Mouse (Mus musculus): ENCODE results near the gene Cc2d2a. TPM values are rescaled to one million over a fixed set of nuclear protein-coding genes. Genes with fewer than 3 reads are reported as not detected.

Gene Cc2d2a
- polyA plus RNA-seq, 2 experiments = 8.6 to 11.1 TPM

GRCm38 (mm10) chr5:43778583-43778982 lies 116.4 kb downstream of the Cc2d2a start:
- WGBS = 93% methylated on average over 3 of the region's 3 CpGs
- no peak overlapping the region for H3K9ac ChIP-seq (ENCODE audit: low read depth, low read length, severe bottlenecking)
- peaks cover 2% of the 10 kb centered on the region; the same call in 1 of the 2 replicates for H3K36me3 ChIP-seq (ENCODE audit: control insufficient read depth, insufficient read depth, low read length)
- no peak overlapping the region for H3K27ac ChIP-seq (replicated peaks; ENCODE audit: low read depth, low read length)
- no peak for TF ChIP-seq POLR2A (IDR thresholded peaks at IDR 0.05; ENCODE audit: borderline replicate concordance, extremely low read depth, insufficient read depth, insufficient read length)
- ATAC-seq (ENCODE audit: low FRiP score, low read depth) (no peak), DNase-seq (ENCODE audit: low spot score) (no peak)
- no peaks in the 10 kb centered on the region for H3K9me3 ChIP-seq (ENCODE audit: control insufficient read depth, low read length)
- H3K4me2 ChIP-seq (replicated peaks; ENCODE audit: low read depth, low read length, severe bottlenecking) = no peak overlapping the region
- no peak overlapping the region for H3K4me3 ChIP-seq (replicated peaks; ENCODE audit: low read length)
- peaks cover 8% of the 10 kb centered on the region for H3K4me1 ChIP-seq (ENCODE audit: control insufficient read depth, insufficient read depth, low read length)
- no peaks in the 10 kb centered on the region for H3K27me3 ChIP-seq (ENCODE audit: control insufficient read depth, insufficient read depth, low read length)

DNA sequence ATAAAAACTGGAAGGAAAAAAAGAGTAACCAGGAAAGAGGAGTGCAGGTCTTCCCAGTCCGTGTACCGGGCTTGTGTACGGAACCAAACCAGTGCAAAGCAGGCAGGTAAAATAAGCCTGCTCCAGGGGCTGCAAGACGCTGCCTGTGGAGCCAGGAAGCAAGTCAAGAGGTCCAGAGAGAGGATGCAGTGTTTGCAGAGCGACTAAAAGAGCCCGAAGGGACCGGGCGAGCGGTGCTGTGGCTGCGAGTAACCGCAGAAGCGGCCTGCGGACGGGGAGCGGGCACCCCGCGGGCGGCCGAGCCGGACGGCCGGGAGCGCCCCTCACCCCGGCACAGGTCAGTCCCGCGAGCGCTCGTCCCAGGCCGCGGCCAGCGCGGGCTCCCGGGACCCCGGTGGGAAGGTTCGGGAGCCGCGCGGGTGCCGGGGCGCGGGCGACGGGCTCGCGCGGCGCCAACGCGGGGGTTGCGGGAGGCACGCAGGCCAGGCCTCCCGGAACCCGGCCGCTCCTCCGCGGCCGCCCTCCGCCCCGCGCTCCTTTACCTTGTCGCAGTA lies 119.4 kb downstream of the Cc2d2a start:
- Histone ChIP-seq H3K27ac (replicated peaks; ENCODE audit: low read depth, low read length) (peak overlapping the region; percentile 96), H3K9me3 (ENCODE audit: control insufficient read depth, low read length) (no peaks in the 10 kb centered on the region), H3K9ac (ENCODE audit: low read depth, low read length, severe bottlenecking) (peak overlapping the region; percentile 94), H3K4me1 (ENCODE audit: control insufficient read depth, insufficient read depth, low read length) (peaks cover 8% of the 10 kb centered on the region), H3K4me3 (replicated peaks; ENCODE audit: low read length) (peak overlapping the region; percentile 83), H3K36me3 (ENCODE audit: control insufficient read depth, insufficient read depth, low read length) (peaks cover 2% of the 10 kb centered on the region; the same call in 1 of the 2 replicates), H3K4me2 (replicated peaks; ENCODE audit: low read depth, low read length, severe bottlenecking) (peak overlapping the region; percentile 44), H3K27me3 (ENCODE audit: control insufficient read depth, insufficient read depth, low read length) (no peaks in the 10 kb centered on the region)
- DNase-seq (ENCODE audit: low spot score) (peak; percentile 16), ATAC-seq (ENCODE audit: low FRiP score, low read depth) (peak; percentile 69; the same call in 1 of the 2 replicates)
- 0% methylated on average over 9 of the region's 61 CpGs for WGBS
- TF ChIP-seq POLR2A (IDR thresholded peaks at IDR 0.05; ENCODE audit: borderline replicate concordance, extremely low read depth, insufficient read depth, insufficient read length) = no peak

DNA sequence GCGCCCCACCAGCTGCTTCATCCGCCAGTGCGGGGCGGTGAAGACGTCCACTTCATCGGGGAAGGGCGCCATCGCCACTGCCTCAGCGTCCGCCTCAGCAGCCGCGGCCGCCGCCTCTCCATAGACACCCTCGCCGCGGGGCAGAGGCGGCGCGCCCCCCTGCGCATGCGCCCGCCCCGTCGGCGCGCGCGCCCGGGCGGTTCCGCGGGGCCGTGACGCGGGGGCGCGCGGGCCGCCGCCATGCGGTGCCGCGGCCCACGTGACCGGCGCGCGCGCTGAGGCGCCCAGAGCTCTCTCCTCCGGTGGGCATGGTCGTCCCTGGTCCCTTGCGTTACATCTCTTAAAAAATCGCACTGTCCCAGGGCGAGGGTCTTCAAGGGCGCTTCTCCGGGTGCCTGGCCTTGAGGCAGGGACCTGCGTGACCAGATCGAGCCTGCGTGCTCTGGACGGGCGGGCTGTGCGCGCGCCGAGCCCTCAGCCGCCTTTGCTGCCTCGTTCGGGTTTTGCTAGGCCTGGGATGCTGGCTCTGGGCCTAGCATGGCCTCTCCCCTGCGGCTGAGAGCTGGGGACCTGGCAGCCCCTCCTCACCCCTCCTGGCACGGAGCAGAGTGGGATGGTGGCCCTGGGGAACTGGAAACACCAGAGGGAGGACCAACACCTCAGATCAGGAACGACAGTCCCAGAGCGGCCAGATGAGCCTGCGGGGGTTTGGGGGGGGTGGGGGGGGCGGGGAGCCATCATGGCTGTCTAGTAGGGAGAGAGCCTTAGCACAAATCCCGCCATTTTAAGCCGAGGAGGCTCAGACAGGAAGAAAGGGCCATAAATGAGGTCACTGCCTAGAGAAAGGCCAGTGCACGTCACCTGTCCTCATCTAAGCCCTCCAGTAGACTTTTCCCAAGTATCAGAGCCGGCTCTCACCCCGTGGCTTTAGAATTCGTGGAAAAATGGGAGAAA lies 120.1 kb downstream of the Cc2d2a start:
- 8% methylated on average over 24 of the region's 82 CpGs for WGBS
- Histone ChIP-seq H3K27ac (replicated peaks; ENCODE audit: low read depth, low read length) (peak overlapping the region; percentile 96), H3K4me3 (replicated peaks; ENCODE audit: low read length) (peak overlapping the region; percentile 83), H3K36me3 (ENCODE audit: control insufficient read depth, insufficient read depth, low read length) (peaks cover 2% of the 10 kb centered on the region; the same call in 1 of the 2 replicates), H3K27me3 (ENCODE audit: control insufficient read depth, insufficient read depth, low read length) (no peaks in the 10 kb centered on the region), H3K4me2 (replicated peaks; ENCODE audit: low read depth, low read length, severe bottlenecking) (peak overlapping the region; percentile 89), H3K9ac (ENCODE audit: low read depth, low read length, severe bottlenecking) (peak overlapping the region; percentile 94), H3K9me3 (ENCODE audit: control insufficient read depth, low read length) (no peaks in the 10 kb centered on the region), H3K4me1 (ENCODE audit: control insufficient read depth, insufficient read depth, low read length) (peaks cover 8% of the 10 kb centered on the region)
- DNase-seq (ENCODE audit: low spot score) (peak; percentile 83), ATAC-seq (ENCODE audit: low FRiP score, low read depth) (peak; percentile 90)
- TF ChIP-seq POLR2A (IDR thresholded peaks at IDR 0.05; ENCODE audit: borderline replicate concordance, extremely low read depth, insufficient read depth, insufficient read length) = peak; percentile 57; the same call in 1 of the 2 replicates

GRCm38 (mm10) chr5:43783996-43784395 lies 121.8 kb downstream of the Cc2d2a start:
- Histone ChIP-seq H3K9me3 (ENCODE audit: control insufficient read depth, low read length) (no peaks in the 10 kb centered on the region), H3K4me2 (replicated peaks; ENCODE audit: low read depth, low read length, severe bottlenecking) (no peak overlapping the region), H3K27me3 (ENCODE audit: control insufficient read depth, insufficient read depth, low read length) (no peaks in the 10 kb centered on the region), H3K9ac (ENCODE audit: low read depth, low read length, severe bottlenecking) (no peak overlapping the region), H3K27ac (replicated peaks; ENCODE audit: low read depth, low read length) (no peak overlapping the region), H3K36me3 (ENCODE audit: control insufficient read depth, insufficient read depth, low read length) (peaks cover 2% of the 10 kb centered on the region; the same call in 1 of the 2 replicates), H3K4me1 (ENCODE audit: control insufficient read depth, insufficient read depth, low read length) (peaks cover 8% of the 10 kb centered on the region), H3K4me3 (replicated peaks; ENCODE audit: low read length) (no peak overlapping the region)
- DNase-seq (ENCODE audit: low spot score) (no peak), ATAC-seq (ENCODE audit: low FRiP score, low read depth) (no peak)
- no peak for TF ChIP-seq POLR2A (IDR thresholded peaks at IDR 0.05; ENCODE audit: borderline replicate concordance, extremely low read depth, insufficient read depth, insufficient read length)
- 94% methylated on average over 2 of the region's 2 CpGs for WGBS

DNA sequence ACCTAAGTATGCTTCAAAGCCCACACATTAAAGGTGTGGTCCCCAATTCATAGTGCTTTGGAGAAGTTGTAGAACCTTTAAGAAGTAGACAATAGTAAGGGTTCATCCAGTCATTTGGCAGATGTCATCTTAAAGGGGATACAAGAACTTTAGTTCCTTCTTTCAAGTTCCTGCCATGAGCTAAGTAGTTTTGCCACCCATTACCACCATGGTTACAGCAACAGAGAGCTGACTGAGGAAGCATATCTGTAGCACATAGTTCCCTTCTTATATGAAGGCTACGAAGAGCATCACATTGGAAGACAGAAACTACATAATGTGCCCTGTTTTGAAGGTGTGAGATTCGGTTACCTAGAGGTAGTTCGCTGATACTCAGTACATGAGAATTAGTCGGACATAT lies 124.5 kb downstream of the Cc2d2a start:
- Histone ChIP-seq H3K9me3 (ENCODE audit: control insufficient read depth, low read length) (no peaks in the 10 kb centered on the region), H3K27ac (replicated peaks; ENCODE audit: low read depth, low read length) (no peak overlapping the region), H3K4me2 (replicated peaks; ENCODE audit: low read depth, low read length, severe bottlenecking) (no peak overlapping the region), H3K9ac (ENCODE audit: low read depth, low read length, severe bottlenecking) (no peak overlapping the region), H3K4me1 (ENCODE audit: control insufficient read depth, insufficient read depth, low read length) (no peaks in the 10 kb centered on the region; the same call in 1 of the 2 replicates), H3K36me3 (ENCODE audit: control insufficient read depth, insufficient read depth, low read length) (no peaks in the 10 kb centered on the region), H3K27me3 (ENCODE audit: control insufficient read depth, insufficient read depth, low read length) (no peaks in the 10 kb centered on the region), H3K4me3 (replicated peaks; ENCODE audit: low read length) (no peak overlapping the region)
- no peak for TF ChIP-seq POLR2A (IDR thresholded peaks at IDR 0.05; ENCODE audit: borderline replicate concordance, extremely low read depth, insufficient read depth, insufficient read length)
- ATAC-seq (ENCODE audit: low FRiP score, low read depth) = no peak
- 89% methylated on average over 4 of the region's 4 CpGs for WGBS
- no peak for DNase-seq (ENCODE audit: low spot score)
